In the genomic region with DNA sequence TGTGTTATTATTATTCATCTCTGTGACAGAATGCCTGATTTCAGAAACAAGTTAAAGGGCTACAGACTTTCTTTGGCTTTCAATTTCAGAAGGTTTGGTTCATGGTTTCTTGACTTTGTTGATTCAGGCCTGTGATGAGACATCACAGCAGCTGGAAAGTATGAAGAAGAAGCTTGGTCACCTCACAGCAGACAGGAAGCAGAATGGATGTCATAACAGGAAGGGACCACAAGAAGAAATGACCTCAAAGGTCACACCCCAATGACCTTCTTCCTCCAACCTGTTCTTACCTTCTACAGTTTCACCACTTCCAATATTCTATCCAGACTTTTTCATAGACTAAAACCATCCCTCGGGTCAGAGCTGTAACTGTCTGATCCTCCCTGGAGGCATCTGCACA, we compare ENCODE assay signal across 19 mouse cellular contexts.
"Had no signal": no experiment of that assay in that cellular context is flagged by ENCODE, and none has a peak within 500 bp of the region (broad histone marks: within the 10 kb centered on the region; RNA-seq: fewer than 3 reads in every experiment).

No protein-coding gene starts in this region.

- DNase-seq: kidney, adult 2 months; kidney, postnatal 25 days; layer of hippocampus, adult 9-11 months; liver; lung, adult 2 months; lung, postnatal 14 days; lung, postnatal 4 days; right cerebral cortex, adult 18-20 months; right cerebral cortex, postnatal 25 days; thymus, postnatal 25 days had no signal

- ATAC-seq: intestine, postnatal 0 days; liver, embryonic 12.5 days; midbrain, embryonic 13.5 days; midbrain, embryonic 16.5 days had no signal

- H3K36me3 ChIP-seq: limb, embryonic 10.5 days; limb, embryonic 13.5 days; liver, embryonic 12.5 days; liver, embryonic 15.5 days; midbrain, embryonic 10.5 days; midbrain, embryonic 13.5 days; stomach, embryonic 15.5 days had no signal

- H3K27me3 ChIP-seq: limb, embryonic 13.5 days; liver, embryonic 12.5 days; liver, embryonic 15.5 days; midbrain, embryonic 13.5 days; stomach, embryonic 15.5 days had no signal
